Mouse (Mus musculus): Measurements from ENCODE around the gene Htr5a. TPM values are rescaled to one million over a fixed set of nuclear protein-coding genes. Genes with fewer than 3 reads are reported as not detected.

Gene Htr5a
- total and polyA plus RNA-seq, 3 experiments = 0.22 TPM; not detected in 2

DNA sequence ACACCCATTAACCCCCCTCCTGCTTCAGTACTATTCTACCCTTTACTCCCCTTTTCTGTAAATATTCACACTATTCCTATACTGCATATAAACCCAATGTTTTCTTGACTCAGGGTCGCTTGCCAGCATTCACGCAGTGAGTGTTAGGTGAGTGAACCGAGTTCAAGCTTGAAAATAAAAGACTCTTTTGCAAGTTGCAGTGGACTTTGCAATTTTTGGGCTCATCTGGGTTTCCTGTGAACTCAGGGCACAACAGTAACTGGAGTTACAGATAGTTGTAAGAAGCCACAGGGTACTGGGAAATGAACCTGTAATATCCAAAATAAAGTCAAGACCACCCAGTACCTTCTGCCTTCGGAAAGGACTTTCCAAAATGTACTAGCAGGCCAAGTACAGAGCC is 58.2 kb downstream of the Htr5a start:
- Histone ChIP-seq H3K27me3 (ENCODE audit: insufficient read depth, low read length) (no peaks in the 10 kb centered on the region; the same call in 1 of the 2 replicates), H3K9me3 (replicated peaks) (no peaks in the 10 kb centered on the region), H3K36me3 (replicated peaks) (no peaks in the 10 kb centered on the region), H3K4me1 (ENCODE audit: insufficient read depth, low read depth, low read length) (no peaks in the 10 kb centered on the region), H3K4me3 (ENCODE audit: low read depth, low read length) (no peak overlapping the region)
- no peak for ATAC-seq (ENCODE audit: extremely low read depth, insufficient number of reproducible peaks, low FRiP score, poor library complexity, severe bottlenecking)
- TF ChIP-seq POLR2AphosphoS5 (IDR thresholded peaks at IDR 0.05; ENCODE audit: insufficient replicate concordance, low read depth, low read length) (no peak), GATA2 (IDR thresholded peaks at IDR 0.05; ENCODE audit: borderline replicate concordance, low read depth, low read length) (no peak), GATA1 (IDR thresholded peaks at IDR 0.05; ENCODE audit: borderline replicate concordance, low read length) (no peak), CTCF (IDR thresholded peaks at IDR 0.05; ENCODE audit: low read depth, low read length) (no peak), TAL1 (conservative IDR thresholded peaks at IDR 0.05; ENCODE audit: low read depth, low read length) (no peak)
- no peak for DNase-seq (ENCODE audit: low spot score)

Other genes starting within 250 kb of the Htr5a start
- 42.9 and 49.7 TPM in 2 replicates for gene Paxip1, start 50.5 kb upstream of the Htr5a start, total RNA-seq (2014; fragmentation: Nextera tagmentation)
- gene Paxip1, start 50.5 kb upstream of the Htr5a start, total RNA-seq (2017) = 30.5 and 30.8 TPM in 2 replicates
- gene Paxip1, start 50.5 kb upstream of the Htr5a start, polyA plus RNA-seq (2012) = 26.4 and 28.5 TPM in 2 replicates
- not detected in 2 replicates for gene Insig1, start 229.2 kb downstream of the Htr5a start, total RNA-seq (2014; fragmentation: Nextera tagmentation)
- gene Insig1, start 229.2 kb downstream of the Htr5a start, total RNA-seq (2017) = 2.1 and 2.4 TPM in 2 replicates
- 1.4 and 1.9 TPM in 2 replicates for gene Insig1, start 229.2 kb downstream of the Htr5a start, polyA plus RNA-seq (2012)